Comparison of ENCODE assay signal across 24 mouse cellular contexts in genomic region chr9:42091561-42091960, GRCm38 (mm10). TPM values are rescaled to one million over a fixed set of nuclear protein-coding genes. Genes with fewer than 3 reads are reported as not detected.
DNase-seq lines count a peak whose midpoint lies in the region; ATAC-seq and TF ChIP-seq lines count a peak whose summit lies in the region.
"Had no signal": no experiment of that assay in that cellular context is flagged by ENCODE, and none has a peak within 500 bp of the region (broad histone marks: within the 10 kb centered on the region; RNA-seq: fewer than 3 reads in every experiment).

No protein-coding gene starts in this region.

- 67% methylated on average over 4 of the region's 4 CpGs for WGBS in kidney, postnatal 0 days
- WGBS in intestine, embryonic 16.5 days, result 90% methylated on average over 4 of the region's 4 CpGs

- no peaks in the 10 kb centered on the region for H3K36me3 ChIP-seq in kidney, postnatal 0 days (ENCODE audit: insufficient read depth, low read length)
- H3K36me3 ChIP-seq in intestine, embryonic 16.5 days (ENCODE audit: control insufficient read depth, insufficient read depth, low read length), result no peaks in the 10 kb centered on the region
- H3K36me3 ChIP-seq: G1E had no signal

- no peaks in the 10 kb centered on the region for H3K27me3 ChIP-seq in kidney, postnatal 0 days (ENCODE audit: insufficient read depth, low read length)
- no peaks in the 10 kb centered on the region for H3K27me3 ChIP-seq in intestine, embryonic 16.5 days (replicated peaks; ENCODE audit: control insufficient read depth, insufficient read depth, low read length)
- H3K27me3 ChIP-seq: CH12.LX; embryonic facial prominence, embryonic 12.5 days; forebrain, embryonic 13.5 days; forebrain, embryonic 15.5 days; Patski had no signal

- H3K27ac ChIP-seq in kidney, postnatal 0 days, result no peak overlapping the region
- no peak overlapping the region for H3K27ac ChIP-seq in intestine, embryonic 16.5 days (ENCODE audit: low read length)
- H3K27ac ChIP-seq: embryonic facial prominence, embryonic 10.5 days; embryonic facial prominence, embryonic 12.5 days; forebrain, embryonic 13.5 days; forebrain, embryonic 15.5 days had no signal

- no peak overlapping the region for H3K9ac ChIP-seq in kidney, postnatal 0 days (ENCODE audit: low read depth, low read length)
- H3K9ac ChIP-seq in intestine, embryonic 16.5 days (ENCODE audit: low read depth, low read length), result no peak overlapping the region
- H3K9ac ChIP-seq: embryonic facial prominence, embryonic 12.5 days; forebrain, embryonic 13.5 days; forebrain, embryonic 15.5 days had no signal

- ATAC-seq in kidney, postnatal 0 days (replicated peaks; ENCODE audit: low FRiP score, low read depth), result no peak
- ATAC-seq in intestine, embryonic 16.5 days, result no peak
- ATAC-seq: activated CD4-positive, CD25-positive, alpha-beta regulatory T cell, adult 4 months; CD4-positive, CD25-positive, alpha-beta regulatory T cell, adult 4 months; forebrain, embryonic 13.5 days; forebrain, embryonic 15.5 days; Patski had no signal

- H3K4me2 ChIP-seq in kidney, postnatal 0 days (ENCODE audit: low read length), result no peak overlapping the region
- H3K4me2 ChIP-seq in intestine, embryonic 16.5 days (ENCODE audit: low read depth, low read length), result no peak overlapping the region
- H3K4me2 ChIP-seq: embryonic facial prominence, embryonic 12.5 days; forebrain, embryonic 13.5 days; forebrain, embryonic 15.5 days had no signal

- no peaks in the 10 kb centered on the region for H3K9me3 ChIP-seq in kidney, postnatal 0 days (replicated peaks; ENCODE audit: low read length)
- no peaks in the 10 kb centered on the region for H3K9me3 ChIP-seq in intestine, embryonic 16.5 days (ENCODE audit: control insufficient read depth, low read length)
- H3K9me3 ChIP-seq: embryonic facial prominence, embryonic 10.5 days; embryonic facial prominence, embryonic 12.5 days; forebrain, embryonic 13.5 days; forebrain, embryonic 15.5 days had no signal

- peak; percentile 77 for DNase-seq in gastrocnemius, adult 18-20 months (ENCODE audit: low spot score)
- no peak for DNase-seq in gastrocnemius, postnatal 4 days (ENCODE audit: low spot score in 2 of 2)
- DNase-seq in kidney, postnatal 0 days (ENCODE audit: low spot score), result peak; percentile 46
- no peak for DNase-seq in kidney, adult 11 months
- peak; percentile 73 for DNase-seq in gastrocnemius, postnatal 25 days
- no peak for DNase-seq in adrenal gland, postnatal 10 days
- DNase-seq: adrenal gland, adult 8-10 months; adrenal gland, postnatal 25 days; B cell, adult 2 months; cerebellum, adult 11 months; cerebellum, adult 18-20 months; cerebellum, adult 8-10 months; cerebellum, adult 9-11 months; cerebellum, postnatal 14 days had no signal

- H3K4me1 ChIP-seq in kidney, postnatal 0 days (replicated peaks; ENCODE audit: insufficient read depth, low read length), result no peaks in the 10 kb centered on the region
- H3K4me1 ChIP-seq in intestine, embryonic 16.5 days (ENCODE audit: control insufficient read depth, insufficient read depth, low read length), result peaks cover 9% of the 10 kb centered on the region
- H3K4me1 ChIP-seq: embryonic facial prominence, embryonic 10.5 days had no signal

- TF ChIP-seq CTCF in kidney, postnatal 0 days (IDR thresholded peaks at IDR 0.05; ENCODE audit: low read depth), result no peak

- H3K4me3 ChIP-seq in kidney, postnatal 0 days (replicated peaks; ENCODE audit: low read depth, low read length), result no peak overlapping the region
- H3K4me3 ChIP-seq in intestine, embryonic 16.5 days (ENCODE audit: low read length), result no peak overlapping the region
- H3K4me3 ChIP-seq: embryonic facial prominence, embryonic 10.5 days; embryonic facial prominence, embryonic 12.5 days; forebrain, embryonic 13.5 days; forebrain, embryonic 15.5 days had no signal

RNA-seq across cellular contexts. Expression of gene Sorl1, which starts 32.5 kb away (rescaled TPM):
- total RNA-seq in gastrocnemius, adult 18-20 months (2021), result 10 to 100 TPM; 37.8 to 38.9 TPM
- 10 to 100 TPM in 1 of 2 experiments, 1 to 10 TPM in 1; 9.6 to 12.9 TPM for total RNA-seq in gastrocnemius, postnatal 4 days (2021)
- 11.1 and 11.8 TPM in 2 replicates for polyA plus RNA-seq in kidney, postnatal 0 days (2015; fragmentation: Nextera tagmentation; extraction: Ambion mirVana)
- 10 to 100 TPM; 35.8 to 36.1 TPM for total RNA-seq in gastrocnemius, postnatal 25 days (2021)
- 10 to 100 TPM; 10.4 to 17.5 TPM for total RNA-seq in adrenal gland, postnatal 10 days (2021)
- 6.0 and 6.2 TPM in 2 replicates for polyA plus RNA-seq in intestine, embryonic 16.5 days (2015; fragmentation: Nextera tagmentation; extraction: Ambion mirVana)

Comparison
In these comparisons a context has a peak if more than half of its experiments do, and no peak if none do; other contexts are left out.
1. DNase-seq: peak in gastrocnemius, adult 18-20 months (single experiment), kidney, postnatal 0 days (single experiment) and gastrocnemius, postnatal 25 days (single experiment); none in gastrocnemius, postnatal 4 days (0 of 2), kidney, adult 11 months (single experiment) and adrenal gland, postnatal 10 days (single experiment).